Mouse (Mus musculus) MEL (cell line): Measurements from ENCODE around the gene Zmat3. TPM values are rescaled to one million over a fixed set of nuclear protein-coding genes. Genes with fewer than 3 reads are reported as not detected.

Experiments used
- DNase-seq: peaks from one replicate; pipeline ENCODE4 v3.0.0; 2011; ENCODE audit warnings: low read depth, low spot score
- H3K27ac ChIP-seq: 2 replicates; pipeline ENCODE4 v1.5.1; 2012; ENCODE audit warnings: low read depth, mild to moderate bottlenecking, control low read depth, low read length, moderate library complexity; ENCODE audit not compliant: control insufficient read depth
- H3K27me3 ChIP-seq, 2 experiments: fragments of 150-350 bp in 1 of 2; sonication (generic) in 1 of 2; 2 replicates each; pipeline ENCODE4 v1.6.1; 2012; ENCODE audit warnings: low read length in 2 of 2, mild to moderate bottlenecking in 2 of 2, improper control_type of control experiment in 1 of 2, moderate library complexity in 1 of 2; ENCODE audit not compliant: insufficient read depth in 2 of 2, control insufficient read depth in 1 of 2
- H3K36me3 ChIP-seq, 2 experiments: 2 replicates each; pipeline ENCODE4 v1.6.1; 2012 to 2014; ENCODE audit warnings: low read length in 2 of 2, improper control_type of control experiment in 1 of 2, inconsistent platforms in 1 of 2, mild to moderate bottlenecking in 1 of 2; ENCODE audit not compliant: insufficient read depth in 2 of 2, control insufficient read depth in 1 of 2
- H3K4me1 ChIP-seq, 2 experiments: fragments of 150-350 bp in 1 of 2; sonication (generic) in 1 of 2; 2 replicates each; pipeline ENCODE4 v1.6.1; 2012; ENCODE audit warnings: low read length in 2 of 2, improper control_type of control experiment in 1 of 2, mild to moderate bottlenecking in 1 of 2; ENCODE audit not compliant: insufficient read depth in 2 of 2, control insufficient read depth in 1 of 2
- H3K4me3 ChIP-seq, 2 experiments: fragments of 150-350 bp in 1 of 2; sonication (generic) in 1 of 2; 2 replicates each; pipeline ENCODE4 v1.5.1; 2012; ENCODE audit warnings: low read depth in 2 of 2, low read length in 2 of 2, mild to moderate bottlenecking in 2 of 2, moderate library complexity in 2 of 2, control low read depth in 1 of 2, improper control_type of control experiment in 1 of 2; ENCODE audit not compliant: control insufficient read depth in 1 of 2, insufficient read depth in 1 of 2
- H3K79me2 ChIP-seq: 2 replicates; pipeline ENCODE4 v1.6.1; 2012; ENCODE audit warnings: mild to moderate bottlenecking, low read length, moderate library complexity; ENCODE audit not compliant: control insufficient read depth, poor library complexity, insufficient read depth
- H3K9ac ChIP-seq: 2 replicates; pipeline ENCODE4 v1.6.1; 2012; ENCODE audit warnings: low read depth, mild to moderate bottlenecking, control low read depth, low read length, moderate library complexity; ENCODE audit not compliant: control insufficient read depth, poor library complexity, severe bottlenecking
- H3K9me3 ChIP-seq: fragments of 150-350 bp; sonication (generic); replicated peaks from 2 replicates; pipeline ENCODE4 v1.6.1; 2012; ENCODE audit warnings: mild to moderate bottlenecking, low read length, improper control_type of control experiment, moderate library complexity; ENCODE audit not compliant: insufficient read depth
- BHLHE40 ChIP-seq: IDR thresholded peaks from 2 replicates; pipeline ENCODE4 v1.6.1; 2012; ENCODE audit warnings: low read depth, mild to moderate bottlenecking, inconsistent platforms, low read length, improper control_type of control experiment, borderline replicate concordance
- CHD1 ChIP-seq: IDR thresholded peaks from 2 replicates; pipeline ENCODE4 v1.6.1; 2012; ENCODE audit warnings: low read depth, mild to moderate bottlenecking, inconsistent platforms, low read length, improper control_type of control experiment
- CHD2 ChIP-seq: IDR thresholded peaks from 2 replicates; pipeline ENCODE4 v1.6.1; 2011; ENCODE audit warnings: low read length, improper control_type of control experiment
- CTCF ChIP-seq, 3 experiments: IDR thresholded peaks in 2 of 3; conservative IDR thresholded peaks in 1 of 3; 2 replicates each; pipeline ENCODE4 v1.5.1; 2011 to 2012; ENCODE audit warnings: low read length in 3 of 3, low read depth in 2 of 3, mild to moderate bottlenecking in 2 of 3, improper control_type of control experiment in 1 of 3, inconsistent platforms in 1 of 3, mixed read lengths in 1 of 3, moderate library complexity in 1 of 3; ENCODE audit not compliant: control insufficient read depth in 1 of 3, insufficient read depth in 1 of 3, poor library complexity in 1 of 3, severe bottlenecking in 1 of 3
- E2F4 ChIP-seq: IDR thresholded peaks from 2 replicates; pipeline ENCODE4 v1.6.1; 2011; ENCODE audit warnings: low read depth, low read length, improper control_type of control experiment, borderline replicate concordance
- ETS1 ChIP-seq: IDR thresholded peaks from 2 replicates; pipeline ENCODE4 v1.6.1; 2012; ENCODE audit warnings: low read depth, mild to moderate bottlenecking, inconsistent platforms, low read length, improper control_type of control experiment, moderate library complexity
- GATA1 ChIP-seq: IDR thresholded peaks from 2 replicates; pipeline ENCODE4 v1.6.1; 2011; ENCODE audit warnings: low read depth, low read length, improper control_type of control experiment
- JUND ChIP-seq: IDR thresholded peaks from 2 replicates; pipeline ENCODE4 v1.6.1; 2011; ENCODE audit warnings: low read depth, mild to moderate bottlenecking, improper control_type of control experiment, low read length
- MAZ ChIP-seq: IDR thresholded peaks from 2 replicates; pipeline ENCODE4 v1.6.1; 2012; ENCODE audit warnings: low read depth, mild to moderate bottlenecking, inconsistent platforms, low read length, improper control_type of control experiment
- MEF2A ChIP-seq: IDR thresholded peaks from 2 replicates; pipeline ENCODE4 v1.6.1; 2014; ENCODE audit warnings: low read depth, mild to moderate bottlenecking, inconsistent platforms, low read length, improper control_type of control experiment; ENCODE audit not compliant: poor library complexity, insufficient replicate concordance, severe bottlenecking; ENCODE audit errors: extremely low read depth
- MXI1 ChIP-seq: IDR thresholded peaks from 2 replicates; pipeline ENCODE4 v1.6.1; 2011; ENCODE audit warnings: mild to moderate bottlenecking, low read depth, low read length, improper control_type of control experiment
- NRF1 ChIP-seq: IDR thresholded peaks from 2 replicates; pipeline ENCODE4 v1.6.1; 2014; ENCODE audit warnings: low read depth, mild to moderate bottlenecking, inconsistent platforms, low read length, improper control_type of control experiment, moderate library complexity; ENCODE audit not compliant: poor library complexity, insufficient read depth, severe bottlenecking
- POLR2A ChIP-seq, 2 experiments: IDR thresholded peaks; 2 replicates each; pipeline ENCODE4 v1.6.1; 2011 to 2012; ENCODE audit warnings: low read length in 2 of 2, mild to moderate bottlenecking in 2 of 2, control low read depth in 1 of 2, improper control_type of control experiment in 1 of 2, low read depth in 1 of 2, moderate library complexity in 1 of 2; ENCODE audit not compliant: control insufficient read depth in 1 of 2, insufficient read depth in 1 of 2, poor library complexity in 1 of 2
- POLR2AphosphoS5 ChIP-seq: IDR thresholded peaks from 2 replicates; pipeline ENCODE4 v1.6.1; 2012; ENCODE audit warnings: low read depth, borderline replicate concordance, mild to moderate bottlenecking, inconsistent platforms, low read length, moderate library complexity, mixed read lengths
- RCOR1 ChIP-seq: IDR thresholded peaks from 2 replicates; pipeline ENCODE4 v1.6.1; 2012; ENCODE audit warnings: low read depth, mild to moderate bottlenecking, inconsistent platforms, low read length, improper control_type of control experiment
- SIN3A ChIP-seq: IDR thresholded peaks from 2 replicates; pipeline ENCODE4 v1.6.1; 2012; ENCODE audit warnings: low read length, improper control_type of control experiment, inconsistent platforms
- TAL1 ChIP-seq: IDR thresholded peaks from 2 replicates; pipeline ENCODE4 v1.6.1; 2012; ENCODE audit warnings: mild to moderate bottlenecking, inconsistent platforms, low read length, moderate library complexity, mixed read lengths
- TBP ChIP-seq: IDR thresholded peaks from 2 replicates; pipeline ENCODE4 v1.8.0; 2011; ENCODE audit warnings: low read depth, low read length, improper control_type of control experiment
- TCF12 ChIP-seq: IDR thresholded peaks from 2 replicates; pipeline ENCODE4 v1.6.1; 2014; ENCODE audit warnings: low read depth, mild to moderate bottlenecking, inconsistent platforms, low read length, improper control_type of control experiment, moderate library complexity
- UBTF ChIP-seq: IDR thresholded peaks from 2 replicates; pipeline ENCODE4 v1.6.1; 2012; ENCODE audit warnings: low read depth, mild to moderate bottlenecking, inconsistent platforms, low read length, improper control_type of control experiment, moderate library complexity, borderline replicate concordance; ENCODE audit not compliant: insufficient read depth
- ZC3H11A ChIP-seq: IDR thresholded peaks from 2 replicates; pipeline ENCODE4 v1.6.1; 2012; ENCODE audit warnings: low read depth, mild to moderate bottlenecking, inconsistent platforms, low read length, improper control_type of control experiment
- ZKSCAN1 ChIP-seq: IDR thresholded peaks from 2 replicates; pipeline ENCODE4 v1.6.1; 2012; ENCODE audit warnings: low read depth, mild to moderate bottlenecking, inconsistent platforms, low read length, improper control_type of control experiment, moderate library complexity
- ZMIZ1 ChIP-seq: IDR thresholded peaks from 2 replicates; pipeline ENCODE4 v1.6.1; 2012; ENCODE audit warnings: low read depth, mild to moderate bottlenecking, inconsistent platforms, low read length, improper control_type of control experiment, moderate library complexity
- ZNF384 ChIP-seq: IDR thresholded peaks from 2 replicates; pipeline ENCODE4 v1.6.1; 2012; ENCODE audit warnings: low read depth, mild to moderate bottlenecking, inconsistent platforms, low read length, improper control_type of control experiment
- polyA plus RNA-seq, 2 experiments: library from polyadenylated mRNA; stranded (reverse) in 1 of 2; unstranded in 1 of 2; fragments of >175 nt in 1 of 2; fragments of >200 nt in 1 of 2; gene quantifications; 2 replicates each; pipeline versions ENCODE4 v1.2.1 to v1.2.4; 2012; ENCODE audit warnings: low replicate concordance in 2 of 2, low read depth in 1 of 2; ENCODE audit not compliant: insufficient read length in 2 of 2, insufficient read depth in 1 of 2, missing spikeins in 1 of 2
- total RNA-seq: library from RNA; depleted of rRNA; stranded (reverse); fragments of 300-350 nt; gene quantifications from 2 replicates; pipeline ENCODE4 v1.2.3, GENCODE M21; 2012

Gene Zmat3
- total and polyA plus RNA-seq, 3 experiments, result 3.1 to 4.4 TPM; not detected in 1

- peak within 1 kb of the TSS; percentile 87 for H3K9ac ChIP-seq
- DNase-seq, result peak; percentile 66
- 0 out of 4 replicates have a peak, but pooled peaks cover 0 to 2% of the 10 kb centered on the region in 2 experiments for H3K36me3 ChIP-seq
- peaks cover 2 to 3% of the 10 kb centered on the region in 2 experiments; a peak in 1 of 4 replicates for H3K4me1 ChIP-seq
- H3K79me2 ChIP-seq, result peaks cover 30% of the 10 kb centered on the region
- H3K9me3 ChIP-seq, result no peaks in the 10 kb centered on the region
- TF ChIP-seq ZC3H11A, result no peak
- TF ChIP-seq MEF2A, result no peak
- no peak for TF ChIP-seq CTCF (IDR thresholded peaks at IDR 0.05 in 2 of 3, conservative IDR thresholded peaks at IDR 0.05 in 1 of 3; ENCODE audit: control insufficient read depth in 1 of 3, insufficient read depth in 1 of 3, low read depth in 2 of 3, low read length in 3 of 3, poor library complexity in 1 of 3, severe bottlenecking in 1 of 3)
- TF ChIP-seq MXI1, result peak; percentile 58; the same call in 1 of the 2 replicates
- TF ChIP-seq GATA1, result no peak
- TF ChIP-seq TAL1, result no peak
- no peak for TF ChIP-seq ZKSCAN1
- TF ChIP-seq CHD1, result no peak
- no peak for TF ChIP-seq CHD2
- no peak for TF ChIP-seq ZNF384
- 0 out of 2 replicates have a peak, but pooled peaks have one; percentile 14 for TF ChIP-seq TBP
- TF ChIP-seq UBTF, result peak; percentile 96; the same call in 1 of the 2 replicates
- TF ChIP-seq RCOR1, result no peak
- TF ChIP-seq ETS1, result no peak
- no peak for TF ChIP-seq POLR2AphosphoS5
- no peak for TF ChIP-seq BHLHE40
- TF ChIP-seq E2F4, result no peak
- no peak for TF ChIP-seq MAZ
- TF ChIP-seq TCF12, result no peak
- no peak for TF ChIP-seq ZMIZ1
- 0 out of 2 replicates have a peak, but pooled peaks have one; percentile 4 for TF ChIP-seq NRF1
- no peak for TF ChIP-seq POLR2A (IDR thresholded peaks at IDR 0.05; ENCODE audit: control insufficient read depth in 1 of 2, insufficient read depth in 1 of 2, low read depth in 1 of 2, low read length in 2 of 2, poor library complexity in 1 of 2)
- TF ChIP-seq SIN3A, result peak; percentile 73
- no peak for TF ChIP-seq JUND
- H3K27ac ChIP-seq, result peak within 1 kb of the TSS; percentile 70
- H3K4me3 ChIP-seq, result peak within 1 kb of the TSS; percentile 70 to 98
- no peaks in the 10 kb centered on the region for H3K27me3 ChIP-seq
These were observed 31.8 kb upstream of the Zmat3 start, which contains the start of gene Pik3ca for GRCm38 (mm10) chr3:32397461-32398174. Gene Pik3ca, plus strand, starts transcription at chr3:32397671.
